Mouse (Mus musculus) layer of hippocampus, postnatal 25 days (tissue): Measurements from ENCODE around the gene Ndufa9. TPM values are rescaled to one million over a fixed set of nuclear protein-coding genes. Genes with fewer than 3 reads are reported as not detected.

Experiments used
- DNase-seq, 2 experiments: peaks; one replicate each; pipeline ENCODE4 v3.0.0; 2022; ENCODE audit warnings: mixed read lengths in 2 of 2, low spot score in 1 of 2; ENCODE audit errors: extremely low spot score in 1 of 2
- total RNA-seq, 2 experiments: library from RNA; stranded (reverse); gene quantifications; 2 replicates each; pipeline ENCODE4 v1.2.3; 2021

The Ndufa9 gene
- 100 to 1,000 TPM; 145 to 164 TPM for total RNA-seq

DNA sequence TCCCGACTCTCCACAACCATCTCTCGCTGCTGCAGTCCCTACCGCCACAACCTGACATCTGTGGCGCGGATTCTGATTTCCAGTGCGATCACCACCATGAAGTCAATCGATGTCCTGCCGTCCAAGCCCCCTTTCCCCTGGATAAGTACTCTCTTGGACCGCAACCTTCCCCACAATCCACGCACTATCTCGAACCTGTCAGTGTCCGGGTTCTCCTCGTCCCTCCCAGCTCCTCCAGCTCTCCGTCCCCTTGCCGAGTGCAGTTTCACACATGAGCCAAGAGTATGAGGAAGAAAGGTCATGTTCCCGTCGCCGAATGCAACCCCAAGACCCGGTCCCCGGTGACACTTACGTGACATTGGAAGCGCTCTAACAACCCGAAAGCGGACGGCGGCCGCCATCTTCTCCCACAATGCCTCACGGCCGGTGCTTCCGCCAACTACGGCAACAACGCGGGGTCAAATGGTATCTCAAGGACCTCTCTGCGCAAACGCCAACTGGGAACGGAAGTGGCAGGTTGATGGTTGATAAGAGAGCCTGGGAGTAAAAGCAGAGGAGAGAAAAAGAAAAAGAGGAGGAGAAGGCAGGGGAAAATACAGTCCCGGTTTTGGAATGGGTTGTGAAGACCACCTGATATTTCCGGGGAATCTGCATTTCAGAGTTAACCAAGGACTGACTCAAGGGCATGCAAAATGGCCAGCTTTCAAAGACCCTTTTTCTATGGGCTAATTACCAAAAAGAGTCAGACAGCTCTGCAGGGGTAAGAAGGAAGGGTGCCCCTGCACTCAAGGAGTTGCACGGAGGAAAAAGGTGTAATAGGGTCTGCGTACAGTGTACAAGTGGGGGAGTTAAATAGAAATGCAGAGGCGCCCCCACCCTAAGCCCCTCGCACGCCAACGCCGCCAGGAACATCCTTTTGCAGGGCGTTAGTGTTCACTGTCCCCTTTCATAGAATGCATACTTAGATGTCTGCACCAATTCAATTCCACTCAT is at the start of gene Ndufa9:
Ndufa9 (minus strand) TSS at position 425 of the 993 bp plus-strand sequence.
- peak; percentile 92 to 96 for DNase-seq

DNA sequence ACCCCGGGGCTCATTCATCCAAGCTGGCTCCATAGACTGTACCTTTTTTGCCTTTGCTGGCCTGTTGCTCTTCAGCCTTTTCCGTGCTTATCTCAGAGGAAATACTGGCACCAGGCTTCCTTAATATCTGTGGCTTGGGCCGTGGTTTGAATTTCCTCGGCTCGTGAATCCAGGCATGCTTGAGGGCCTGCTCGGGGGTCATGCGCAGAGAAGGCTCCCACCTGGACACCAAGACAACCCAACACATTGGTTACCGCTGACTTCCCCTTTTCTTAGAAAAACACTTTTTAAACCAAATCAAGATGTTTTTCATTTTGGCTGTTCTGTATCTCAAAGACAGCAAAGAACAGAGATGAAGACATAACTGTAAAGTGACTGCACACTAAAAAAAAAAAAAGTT is 28.2 kb upstream of the Ndufa9 start:
- DNase-seq: no peak

DNA sequence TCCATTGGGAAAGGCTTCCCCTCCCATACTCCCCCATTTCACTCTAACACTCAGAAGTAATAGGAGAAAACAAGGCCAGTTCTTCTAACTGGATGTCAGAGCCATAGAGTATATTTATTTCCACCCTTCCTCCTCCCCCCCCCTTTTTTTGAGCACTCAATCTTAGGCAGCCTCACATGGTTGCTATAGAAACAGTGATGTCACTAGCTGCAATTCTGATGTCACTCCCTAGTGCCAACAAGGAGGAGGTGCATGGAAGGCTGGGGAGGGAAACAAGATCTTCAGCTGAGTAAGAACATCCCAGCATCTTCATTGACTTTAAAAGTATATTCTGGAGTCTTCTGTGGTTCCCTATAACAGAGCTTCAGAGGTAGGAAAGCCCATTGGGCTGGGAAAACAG is 3.9 kb upstream of the Ndufa9 start, which contains the start of gene Akap3:
Akap3 (plus strand) TSS at position 218 of the 400 bp plus-strand sequence.
- no peak for DNase-seq

DNA sequence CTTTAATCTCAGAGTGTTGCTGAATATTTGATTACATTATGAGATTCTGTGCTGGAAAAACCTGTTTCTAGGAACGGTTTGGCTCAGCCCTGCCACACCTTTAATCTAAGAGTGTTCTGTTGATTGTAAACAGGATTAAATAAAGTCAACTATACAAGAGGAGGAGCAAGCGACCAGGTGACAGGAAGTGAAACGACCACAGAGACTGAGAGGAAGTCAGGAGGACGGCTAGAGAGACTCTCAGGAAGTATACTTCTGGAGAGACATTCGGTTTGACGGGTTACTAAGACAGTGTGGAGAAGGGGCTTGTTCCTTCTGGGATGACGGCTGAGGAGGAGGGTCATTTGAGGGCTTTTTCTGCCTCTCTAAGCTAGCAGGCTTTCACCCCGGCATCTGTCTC is 12.3 kb downstream of the Ndufa9 start:
- no peak for DNase-seq

DNA sequence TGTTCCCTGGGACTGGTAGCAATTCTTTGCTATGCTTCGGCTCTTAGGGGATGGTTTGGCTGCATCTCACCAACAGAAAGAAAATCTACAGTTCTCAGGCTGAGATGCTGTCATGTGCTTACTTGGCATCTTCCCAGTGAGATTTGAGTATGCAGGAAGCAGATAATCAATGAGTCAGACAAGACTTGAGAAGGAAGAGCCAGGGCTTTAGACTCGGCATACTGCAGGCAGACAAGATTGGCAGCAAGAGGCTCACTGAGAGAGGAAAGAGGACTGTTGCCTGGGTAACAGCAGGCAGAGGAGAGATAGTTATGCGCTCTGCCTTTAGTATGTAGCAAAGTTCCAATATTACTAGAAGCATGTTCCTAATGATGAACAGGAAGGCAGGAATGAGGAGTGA is 25.8 kb downstream of the Ndufa9 start:
- no peak for DNase-seq

DNA sequence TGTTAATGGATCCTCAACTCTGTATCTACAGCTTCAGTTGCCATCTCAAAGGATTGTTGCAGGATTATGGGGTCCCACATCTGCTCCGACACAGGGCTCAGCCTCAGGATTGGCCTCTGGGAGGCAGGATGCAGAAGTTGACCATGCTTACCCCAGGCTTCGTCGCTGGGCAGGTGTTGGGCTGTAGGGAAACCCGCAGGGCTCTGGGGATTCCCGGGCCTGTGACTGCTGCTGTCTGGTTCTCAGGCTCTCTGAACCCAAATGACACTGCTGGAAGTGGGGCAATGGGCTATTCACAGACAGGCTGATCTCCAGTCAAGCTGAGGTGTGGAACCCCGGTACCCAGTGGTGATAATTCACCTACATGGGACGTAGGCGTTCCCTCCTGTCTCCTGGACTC is 32.6 kb downstream of the Ndufa9 start:
- DNase-seq: no peak

DNA sequence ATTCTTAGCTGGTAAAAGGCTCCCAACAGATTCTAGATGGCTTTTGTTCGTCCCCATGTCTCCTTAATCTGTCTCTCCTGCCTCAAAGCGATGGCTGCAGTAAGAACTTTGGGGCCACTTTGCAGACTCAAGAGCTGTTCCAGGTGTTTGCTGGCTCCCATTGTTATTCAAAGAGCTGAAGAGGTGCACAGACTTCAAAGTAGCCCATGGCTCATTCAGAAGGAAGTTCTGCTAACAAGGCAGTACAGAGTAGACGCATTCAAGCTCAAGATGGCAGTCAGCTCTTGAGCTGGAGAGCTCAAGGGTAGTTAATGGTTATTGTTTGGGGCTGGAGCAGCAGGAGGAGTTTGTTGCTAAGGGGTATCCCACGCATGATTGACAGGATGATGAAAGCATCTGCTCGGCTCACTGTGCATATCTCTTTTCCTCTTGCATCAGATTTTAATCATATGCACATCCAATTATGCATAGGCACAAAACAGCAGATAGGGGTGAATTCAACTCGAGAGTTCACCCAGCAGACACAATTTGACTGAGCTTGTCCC is 33.7 kb downstream of the Ndufa9 start:
- DNase-seq: no peak

DNA sequence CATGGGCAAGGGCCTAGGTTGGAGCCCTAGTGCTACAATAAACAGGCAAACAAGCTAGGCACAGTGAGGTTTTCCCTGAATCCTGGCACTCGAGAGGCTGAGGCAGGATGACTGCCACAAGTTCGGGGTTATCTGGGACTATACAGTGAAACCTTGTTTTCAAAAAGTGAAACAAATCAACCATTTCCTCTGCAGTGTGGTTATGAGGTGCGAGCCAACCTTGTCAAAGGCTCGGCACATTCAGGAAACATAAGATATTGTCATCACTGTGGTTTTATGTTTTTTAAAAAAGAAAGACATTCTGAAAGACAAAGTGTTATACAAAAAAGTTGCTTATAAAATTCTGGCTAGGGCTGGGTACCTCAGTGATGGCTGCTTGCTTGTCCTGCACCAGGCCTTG is 37.5 kb downstream of the Ndufa9 start:
- DNase-seq: no peak

DNA sequence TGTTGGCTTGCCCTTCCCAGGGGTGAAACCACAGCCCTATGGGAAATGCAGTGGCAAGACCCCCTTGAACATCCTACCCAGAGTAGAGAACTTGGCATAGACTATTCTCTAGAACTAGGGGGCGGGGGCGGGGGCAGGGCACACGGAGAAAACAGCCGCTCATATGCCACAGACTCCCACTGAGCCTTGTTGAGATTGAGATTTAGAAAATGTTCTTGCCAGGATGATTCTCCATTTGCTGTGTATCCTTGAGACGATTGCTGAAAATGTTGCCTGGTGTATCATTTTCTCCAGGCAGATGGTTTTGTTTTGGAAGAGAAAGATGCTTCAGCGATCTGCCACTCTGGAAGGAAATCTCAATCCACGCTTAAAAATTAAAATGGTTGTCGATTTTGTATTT is 40.4 kb downstream of the Ndufa9 start:
- no peak for DNase-seq

DNA sequence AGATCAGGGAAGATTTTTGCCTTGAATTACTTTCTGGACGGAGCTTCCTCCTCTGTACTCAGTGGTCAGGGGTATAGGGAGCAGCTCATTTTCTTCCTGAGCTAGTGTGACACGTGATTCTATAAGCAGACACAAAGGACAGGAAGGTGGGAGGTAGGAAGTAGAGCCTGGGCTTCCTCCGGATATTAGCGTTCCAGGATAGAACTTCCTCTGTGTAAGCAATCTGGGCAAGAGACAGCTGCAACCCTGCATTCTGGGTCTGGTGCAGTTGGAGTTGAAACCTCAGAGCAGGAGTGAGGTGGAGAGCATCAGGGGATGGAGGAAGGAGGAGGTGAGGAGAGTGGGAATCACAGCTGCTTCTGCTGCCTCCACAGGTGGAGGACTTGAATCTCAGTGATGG is 40.8 kb downstream of the Ndufa9 start:
- DNase-seq: no peak

DNA sequence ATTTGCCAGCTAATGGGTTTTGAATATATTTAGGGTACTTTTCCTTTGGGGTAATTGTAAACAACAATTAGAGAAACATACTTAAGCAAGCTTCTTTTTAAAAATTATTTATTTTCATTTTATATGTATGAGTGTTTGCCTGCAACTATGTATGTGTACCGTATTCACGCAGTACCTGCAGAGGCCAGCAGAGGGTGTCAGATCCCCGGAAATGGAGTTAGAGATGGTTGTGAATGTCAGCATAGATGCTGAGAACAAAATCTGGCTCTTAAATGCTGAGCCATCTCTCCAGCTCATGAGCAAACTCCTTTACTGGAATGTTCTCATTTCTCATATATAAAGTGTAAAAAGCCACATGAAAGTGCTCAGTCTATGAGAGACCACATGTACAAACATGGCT is 42.2 kb downstream of the Ndufa9 start:
- DNase-seq: no peak

DNA sequence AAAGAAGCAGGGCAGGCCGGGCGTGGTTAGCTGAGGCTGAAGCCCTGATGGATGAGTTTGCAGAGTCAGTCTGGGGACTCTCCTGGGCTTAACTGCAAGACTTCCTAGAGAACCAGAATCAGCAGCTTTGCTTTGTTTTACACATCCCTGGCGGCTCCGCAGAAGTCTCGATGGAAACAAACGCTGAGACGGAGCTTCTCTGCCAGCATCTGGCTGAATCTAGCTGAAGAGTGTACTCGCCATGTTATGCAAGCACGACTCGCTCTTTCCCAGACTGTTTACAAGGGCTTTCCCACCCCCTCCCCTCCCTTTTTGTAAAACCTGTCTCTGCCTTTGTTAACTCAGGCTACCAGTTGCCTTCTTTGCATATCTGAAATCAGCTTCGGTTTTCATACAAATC is 46.0 kb downstream of the Ndufa9 start:
- DNase-seq: peak in 1 of 2 experiments; percentile 13

DNA sequence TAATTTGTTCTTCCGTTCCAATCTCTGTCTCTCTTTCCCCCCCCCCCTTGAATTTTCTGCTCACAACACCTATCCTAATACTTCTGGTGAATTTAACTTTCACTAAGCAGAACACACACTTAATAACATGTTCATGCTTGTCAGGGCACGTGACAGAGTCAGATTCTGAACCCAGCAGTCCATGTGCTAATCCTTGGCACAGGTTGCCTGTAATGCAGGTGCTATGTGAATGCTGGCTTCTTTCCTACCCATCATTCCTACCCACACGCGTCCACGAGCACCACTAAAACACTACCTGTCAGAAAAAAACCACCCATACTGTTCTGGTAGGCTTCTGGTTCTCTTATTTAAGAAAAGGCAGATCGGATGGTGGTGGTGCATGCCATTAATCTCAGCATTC is 54.2 kb downstream of the Ndufa9 start:
- no peak for DNase-seq

DNA sequence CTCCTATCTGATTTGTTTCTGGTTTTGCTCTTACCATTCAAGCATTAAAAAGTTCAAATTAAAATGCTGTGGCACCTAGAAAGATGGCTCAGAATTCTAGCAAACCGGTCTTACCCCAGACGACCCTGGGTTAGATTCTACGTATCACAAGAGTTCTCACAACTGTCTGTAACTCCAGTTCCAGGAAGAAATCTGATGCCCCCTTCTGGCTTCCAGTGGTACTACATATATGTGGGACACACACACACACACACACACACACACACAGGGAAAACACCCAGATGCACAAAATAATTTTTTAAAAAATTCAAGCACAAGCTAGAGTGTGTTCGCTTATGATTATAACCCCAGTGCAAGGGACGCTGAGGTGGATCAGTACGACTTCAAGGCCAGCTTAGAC is 55.2 kb downstream of the Ndufa9 start:
- no peak for DNase-seq

DNA sequence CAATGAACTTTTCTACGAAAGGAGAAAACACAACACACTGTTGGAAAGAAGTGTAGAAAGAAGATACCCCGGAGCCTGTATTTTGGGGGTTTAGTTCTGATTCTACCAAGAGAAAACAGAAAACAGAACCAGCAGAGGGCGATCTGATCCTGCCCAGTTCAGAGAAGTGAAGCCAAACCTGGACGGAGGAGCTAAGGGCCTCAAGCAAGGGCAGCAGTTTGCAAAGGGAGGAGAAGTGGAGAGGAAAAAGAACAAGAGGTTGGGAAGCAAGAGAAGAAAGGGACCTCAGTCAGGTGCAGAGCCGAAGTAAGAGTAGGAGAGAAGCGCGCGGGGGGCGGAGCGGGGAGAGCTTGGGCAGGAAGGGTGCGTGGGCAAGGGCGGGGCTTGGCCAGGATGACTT is 57.0 kb downstream of the Ndufa9 start:
- peak in 1 of 2 experiments; percentile 52 for DNase-seq

DNA sequence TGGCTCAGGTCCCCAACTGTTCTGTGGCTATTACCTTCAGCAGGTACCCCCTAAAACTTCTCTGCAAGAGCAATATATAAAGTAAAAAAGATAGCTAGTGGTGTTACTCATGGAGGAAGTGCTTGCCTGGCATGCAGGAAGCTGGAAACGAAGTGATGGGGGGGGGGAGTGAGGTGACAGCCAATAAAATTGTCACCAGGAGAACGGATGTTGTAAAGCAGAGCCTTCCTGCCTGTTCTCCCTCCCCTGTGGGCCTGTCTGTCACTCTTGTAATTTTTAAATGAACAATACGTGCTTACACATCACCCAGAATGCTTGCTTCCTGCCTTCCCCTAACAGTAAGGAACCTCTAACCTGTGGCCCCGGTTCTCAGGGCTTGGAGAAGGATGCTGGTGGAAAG is 57.4 kb downstream of the Ndufa9 start:
- no peak for DNase-seq

DNA sequence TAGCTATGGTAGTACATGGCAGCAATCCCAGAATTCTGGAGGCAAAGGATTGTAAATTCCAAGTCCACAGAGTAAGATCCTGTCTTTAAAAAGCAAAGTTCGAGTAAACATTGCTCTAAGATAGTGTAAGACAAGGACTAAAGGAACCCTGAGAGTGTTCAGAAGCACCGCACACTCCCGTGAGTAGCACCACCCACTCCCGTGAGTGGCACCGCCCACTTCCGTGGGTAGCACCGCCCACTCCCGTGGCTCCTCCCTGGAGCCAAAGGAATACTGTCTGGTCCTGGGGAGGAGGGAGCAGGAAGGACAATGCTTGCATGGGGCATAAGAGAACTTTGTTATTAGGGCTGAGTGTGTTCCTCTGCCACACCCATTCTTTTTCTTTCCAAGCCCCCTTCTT is 60.1 kb downstream of the Ndufa9 start:
- no peak for DNase-seq

DNA sequence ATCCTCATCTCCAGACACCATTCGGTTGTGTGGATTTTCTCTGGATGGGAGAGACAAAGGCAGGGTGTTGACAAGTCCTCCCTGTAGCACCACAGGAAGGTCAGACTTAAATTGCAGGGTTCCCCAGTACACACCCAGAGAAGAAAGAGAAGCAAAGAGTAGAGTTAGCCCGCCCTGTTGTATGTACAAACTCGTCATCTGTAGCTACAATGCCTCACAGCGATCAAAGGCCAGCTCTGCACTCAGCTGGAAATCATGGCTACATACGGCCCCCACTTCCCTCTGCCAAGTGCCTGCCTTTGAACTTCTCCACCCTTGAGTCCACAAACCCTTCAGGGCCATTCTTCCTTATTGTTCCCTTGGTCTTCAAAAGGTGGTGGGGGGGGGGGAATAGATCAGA is 64.7 kb downstream of the Ndufa9 start:
- no peak for DNase-seq

DNA sequence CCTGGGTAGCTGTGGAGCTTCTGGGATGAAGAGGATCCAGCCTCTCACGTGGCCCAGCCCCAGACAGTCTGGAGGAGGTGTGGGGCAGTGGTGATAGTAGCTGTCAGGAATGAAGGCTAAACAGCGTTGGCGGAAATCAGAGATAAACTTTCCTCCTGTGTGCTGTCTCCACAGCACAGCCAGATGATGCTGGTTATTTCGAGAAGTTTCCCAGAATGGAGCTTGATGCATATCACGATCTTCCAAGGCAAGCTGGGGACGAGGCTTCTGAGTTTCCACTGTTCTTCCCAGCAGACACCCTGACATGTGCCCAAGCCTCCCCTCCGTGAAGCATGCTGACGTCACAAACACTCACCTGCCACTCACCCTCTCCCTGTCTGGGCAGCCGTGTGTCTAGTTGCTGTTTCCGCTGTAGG is 65.3 kb downstream of the Ndufa9 start:
- no peak for DNase-seq

DNA sequence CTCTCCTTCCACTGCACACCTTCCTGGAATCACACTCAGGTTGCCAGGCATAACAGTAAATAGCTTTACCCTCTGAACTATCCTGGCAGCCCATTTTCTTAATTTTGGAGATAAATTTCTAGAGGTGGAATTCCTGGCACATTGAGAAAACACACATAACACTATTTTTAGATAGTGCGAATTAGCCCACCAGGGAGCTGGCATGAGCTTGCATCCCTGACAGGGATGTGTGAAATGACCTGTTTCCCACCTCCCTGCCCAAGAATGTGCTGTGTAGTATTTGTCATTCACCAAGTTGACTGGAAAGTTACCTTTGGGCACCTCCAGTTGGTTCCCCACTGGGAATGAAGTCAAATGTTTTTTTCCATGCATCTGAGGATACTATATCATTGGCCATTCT is 65.9 kb downstream of the Ndufa9 start:
- DNase-seq: no peak

DNA sequence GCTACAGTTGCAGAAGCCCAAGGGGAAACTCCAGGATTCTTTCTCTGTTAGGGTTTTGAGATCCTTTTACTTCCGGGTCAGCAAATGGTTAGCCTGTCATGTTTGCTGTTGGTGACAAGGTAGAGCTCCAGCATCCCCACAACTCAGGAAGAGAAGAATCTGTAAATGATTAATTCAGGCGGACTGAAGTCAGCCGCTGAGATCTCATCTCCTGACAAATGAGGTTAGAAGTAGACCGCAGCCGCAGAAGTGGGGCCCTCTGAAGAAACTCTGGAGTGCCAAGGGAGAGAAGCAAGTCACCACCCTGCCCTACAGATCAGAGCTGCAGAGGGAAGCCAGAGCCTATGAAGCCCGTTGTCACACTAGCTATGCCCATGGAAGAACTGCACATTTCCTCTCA is 71.0 kb downstream of the Ndufa9 start:
- DNase-seq: no peak

DNA sequence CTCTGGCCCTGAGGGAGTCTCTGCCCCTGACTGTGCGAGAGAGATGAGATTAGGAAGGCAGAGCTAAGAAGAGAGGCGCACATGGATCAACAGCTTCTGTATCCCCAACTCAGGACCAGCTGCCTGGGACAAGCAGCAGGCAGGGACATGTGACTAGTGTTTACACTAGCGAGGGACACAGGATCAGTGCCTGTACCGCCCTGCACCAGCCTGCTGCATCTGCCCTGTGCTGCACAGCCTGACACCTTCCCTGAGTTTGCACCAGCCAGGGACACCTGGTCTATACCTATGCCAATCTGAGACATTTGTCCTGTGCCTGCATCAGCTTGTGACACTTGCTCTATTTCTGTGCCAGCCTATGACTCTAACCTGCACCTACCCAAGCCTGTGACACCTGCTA is 75.1 kb downstream of the Ndufa9 start:
- DNase-seq: no peak
